Mouse (Mus musculus) layer of hippocampus, adult 11-12 months (tissue): ENCODE data around the gene Slc25a23.

Experiments used
- DNase-seq: peaks from one replicate; pipeline ENCODE4 v3.0.0; 2022; ENCODE audit warnings: low spot score

Slc25a23 gene

GRCm38 (mm10) chr17:57012245-57012795, 47.3 kb downstream of the Slc25a23 start:
- no peak for DNase-seq

- DNase-seq = peak; percentile 96
These were observed 48.2 kb downstream of the Slc25a23 start, which contains the start of the genes Gtf2f1 and Gm17949 for GRCm38 (mm10) chr17:57011236-57012141. TSS of gene Gtf2f1 (minus strand) at chr17:57011288. TSS of gene Gm17949 (plus strand) at chr17:57011469.

GRCm38 (mm10) chr17:57010911-57011235, 48.8 kb downstream of the Slc25a23 start:
- no peak for DNase-seq

- no peak for DNase-seq
These were observed 52.3 kb downstream of the Slc25a23 start for GRCm38 (mm10) chr17:57007137-57007905.

GRCm38 (mm10) chr17:57003994-57004393, 55.7 kb downstream of the Slc25a23 start:
- no peak for DNase-seq

- DNase-seq = no peak
These were observed 58.4 kb downstream of the Slc25a23 start for GRCm38 (mm10) chr17:57001228-57001627.

- no peak for DNase-seq
These were observed 59.6 kb downstream of the Slc25a23 start, which contains the start of gene Pspn for GRCm38 (mm10) chr17:56999968-57000609. TSS of gene Pspn (minus strand) at chr17:57000018.

- peak; percentile 5 for DNase-seq
These were observed 60.2 kb downstream of the Slc25a23 start for GRCm38 (mm10) chr17:56999414-56999813.

- DNase-seq = peak; percentile 96
These were observed 62.5 kb downstream of the Slc25a23 start, which contains the start of gene Alkbh7 for GRCm38 (mm10) chr17:56997029-56997667. TSS of gene Alkbh7 (plus strand) at chr17:56997339.

GRCm38 (mm10) chr17:56996506-56996905, 63.2 kb downstream of the Slc25a23 start:
- DNase-seq = no peak

GRCm38 (mm10) chr17:56995046-56995445, 64.6 kb downstream of the Slc25a23 start:
- no peak for DNase-seq
